Mouse (Mus musculus) granulocyte monocyte progenitor cell, adult 5-6 weeks (primary cell): ENCODE results near the gene Atg9a. TPM values are rescaled to one million over a fixed set of nuclear protein-coding genes. Genes with fewer than 3 reads are reported as not detected.

ENCODE experiments used
- ATAC-seq: replicated peaks from 2 replicates; pipeline ENCODE4 v1.8.0; 2016; ENCODE audit warnings: mild to moderate bottlenecking, moderate TSS enrichment, inconsistent platforms; ENCODE audit not compliant: poor library complexity, severe bottlenecking
- total RNA-seq, 2 experiments: library from RNA; stranded (forward) in 1 of 2; stranded (reverse) in 1 of 2; fragments of 200-712, 200-1000 nt in 1 of 2; fragments of >200 nt in 1 of 2; fragmentation: Nextera tagmentation in 1 of 2; gene quantifications; 2 replicates each; pipeline ENCODE4 v1.2.3; 2014 to 2017

Gene Atg9a
- total RNA-seq, 2 experiments from 2014 or later = 13.4 to 21.5 TPM

DNA sequence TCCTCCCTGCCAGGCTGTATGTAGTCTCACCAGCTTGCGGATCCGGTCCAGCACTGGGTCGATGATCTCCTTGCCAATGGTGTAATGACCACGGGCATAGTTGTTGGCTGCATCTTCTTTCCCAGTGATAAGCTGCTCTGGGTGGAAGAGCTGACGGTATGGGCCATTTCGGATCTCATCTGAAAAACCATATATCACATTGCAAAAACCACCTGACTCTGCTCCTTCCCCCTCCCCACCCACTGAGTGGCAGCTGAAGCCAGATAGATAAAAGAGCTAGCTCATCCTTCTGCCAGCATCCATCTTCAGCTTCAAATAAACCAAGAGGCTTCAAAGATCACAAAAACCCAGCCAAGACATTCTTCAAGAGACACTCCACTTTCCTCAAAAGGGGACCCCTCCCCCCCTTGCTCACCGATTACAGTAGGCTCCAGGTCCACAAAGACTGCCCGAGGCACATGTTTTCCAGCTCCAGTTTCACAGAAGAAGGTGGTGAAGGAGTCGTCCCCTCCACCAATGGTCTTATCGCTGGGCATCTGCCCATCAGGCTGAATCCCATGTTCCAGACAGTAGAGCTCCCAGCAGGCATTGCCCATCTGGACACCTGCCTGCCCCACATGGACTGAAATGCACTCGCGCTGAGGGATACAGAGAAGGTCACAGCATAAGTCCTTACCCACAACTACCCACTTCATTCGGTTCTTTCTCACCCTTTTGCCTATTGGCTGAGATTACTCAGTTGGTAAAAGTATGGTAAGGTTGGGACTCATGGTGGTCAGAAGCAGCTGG, 25.0 kb upstream of the Atg9a start:
- no peak for ATAC-seq

DNA sequence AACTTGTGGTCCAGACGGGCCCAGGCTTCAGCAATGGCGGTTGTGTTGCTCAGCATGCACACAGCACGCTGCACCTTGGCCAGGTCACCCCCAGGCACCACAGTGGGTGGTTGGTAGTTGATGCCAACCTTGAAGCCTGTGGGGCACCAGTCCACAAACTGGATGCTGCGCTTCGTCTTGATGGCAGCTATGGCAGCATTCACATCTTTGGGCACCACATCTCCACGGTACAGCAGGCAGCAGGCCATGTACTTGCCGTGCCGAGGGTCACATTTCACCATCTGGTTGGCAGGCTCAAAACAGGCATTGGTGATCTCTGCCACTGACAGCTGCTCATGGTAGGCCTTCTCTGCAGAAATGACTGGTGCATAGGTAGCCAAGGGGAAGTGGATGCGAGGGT, 23.8 kb upstream of the Atg9a start:
- no peak for ATAC-seq

DNA sequence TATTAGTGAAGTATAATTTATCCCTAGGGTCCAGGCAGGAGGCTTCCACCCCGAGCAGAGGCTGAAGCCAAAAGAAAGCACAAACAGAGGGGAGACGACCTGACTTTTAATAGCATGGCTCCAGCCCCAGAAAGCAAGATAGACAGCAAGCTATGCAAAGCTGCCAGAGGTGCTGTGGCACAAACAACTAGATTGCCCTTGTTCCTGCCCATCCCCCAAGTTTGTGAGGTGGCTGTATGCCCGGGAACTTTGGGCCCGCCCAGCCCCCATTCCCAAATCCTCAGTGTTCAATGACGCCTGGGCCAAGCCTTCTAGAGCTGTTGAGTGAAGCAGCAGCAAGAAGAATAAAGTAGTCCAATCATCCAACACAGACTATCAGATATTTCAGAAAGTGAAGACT, 22.9 kb upstream of the Atg9a start:
- no peak for ATAC-seq

DNA sequence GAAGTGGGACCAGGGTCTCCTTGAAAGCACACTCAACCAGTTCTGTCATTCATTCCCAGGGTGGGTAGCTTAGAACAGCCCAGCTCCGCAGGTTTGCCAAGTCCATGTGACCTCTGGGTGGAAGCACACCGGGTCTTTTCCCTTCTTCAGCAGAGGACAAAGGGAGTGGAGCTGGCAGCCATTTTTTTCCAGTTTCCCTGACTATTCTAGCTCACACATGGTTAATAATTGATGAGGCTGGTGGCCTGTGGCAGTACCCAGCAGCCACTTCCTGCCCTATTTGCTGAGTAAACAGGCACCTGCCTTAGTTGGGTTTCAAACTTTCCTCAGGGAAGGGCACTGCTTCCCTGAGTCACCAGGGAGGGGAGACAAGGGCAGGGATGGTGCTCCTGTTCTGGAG, 22.4 kb upstream of the Atg9a start:
- no peak for ATAC-seq

DNA sequence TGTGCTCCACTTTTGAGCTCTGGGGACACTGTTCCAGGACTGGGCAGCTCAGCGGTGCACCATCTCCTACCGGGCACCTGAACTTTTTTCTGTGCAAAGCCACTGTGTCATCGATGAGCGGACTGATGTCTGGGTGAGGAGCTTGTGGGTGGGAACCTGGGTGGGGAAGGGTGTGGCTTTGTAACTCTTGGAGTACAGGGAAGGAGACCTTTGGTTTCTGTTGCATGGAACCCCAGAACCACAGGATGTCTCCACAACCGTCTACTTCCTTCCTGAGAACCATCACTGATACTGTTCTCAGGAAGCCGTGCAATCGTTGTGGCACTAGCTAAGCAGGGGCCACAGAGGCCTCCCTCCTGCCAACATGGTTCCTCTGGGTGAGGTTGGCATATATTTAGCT, 21.1 kb upstream of the Atg9a start:
- ATAC-seq = peak; percentile 57

DNA sequence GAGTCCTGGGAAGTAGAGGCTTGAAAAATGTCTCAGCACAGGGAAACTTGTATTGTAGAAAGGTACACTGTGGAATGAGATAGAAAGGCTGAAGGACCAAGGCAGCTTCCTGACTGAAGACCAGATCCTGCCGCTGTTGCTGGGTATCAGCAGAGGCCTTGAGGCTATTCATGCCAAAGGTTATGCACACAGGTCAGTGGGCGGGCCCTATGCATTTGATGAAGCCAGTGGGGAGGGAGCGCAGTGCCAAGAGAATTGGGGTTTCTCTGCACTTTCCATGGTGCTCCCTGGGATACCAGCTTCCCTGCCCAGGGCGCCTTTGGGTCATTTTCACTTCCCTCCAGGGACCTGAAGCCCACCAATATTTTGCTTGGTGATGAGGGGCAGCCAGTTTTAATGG, 20.5 kb upstream of the Atg9a start:
- no peak for ATAC-seq

DNA sequence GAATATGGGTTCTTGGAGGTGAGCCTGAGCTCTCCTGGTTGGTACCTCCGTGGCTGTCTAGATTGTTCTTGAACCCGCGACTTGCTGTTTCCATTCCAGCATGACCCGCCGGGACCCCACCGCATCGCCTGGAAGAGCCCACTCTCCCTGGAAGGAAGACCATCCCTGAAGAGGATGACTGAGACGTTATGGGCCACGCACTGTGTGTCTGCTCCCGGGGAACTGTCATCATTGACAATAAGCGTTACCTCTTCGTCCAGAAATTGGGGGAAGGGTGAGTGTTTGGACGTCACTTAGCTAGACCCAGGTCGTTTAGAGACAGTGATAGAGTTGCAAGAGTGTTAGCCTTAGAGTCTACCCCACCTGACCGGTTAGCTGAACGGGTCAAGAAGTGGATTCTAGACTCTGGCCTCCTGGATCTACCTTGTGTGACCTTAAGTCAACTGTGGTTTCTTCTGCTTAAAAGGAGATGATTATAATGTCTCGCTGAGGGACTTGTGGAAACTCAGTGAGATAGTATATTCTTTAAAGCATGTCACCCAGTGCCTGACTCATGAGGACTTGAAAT, 19.2 kb upstream of the Atg9a start:
- no peak for ATAC-seq

DNA sequence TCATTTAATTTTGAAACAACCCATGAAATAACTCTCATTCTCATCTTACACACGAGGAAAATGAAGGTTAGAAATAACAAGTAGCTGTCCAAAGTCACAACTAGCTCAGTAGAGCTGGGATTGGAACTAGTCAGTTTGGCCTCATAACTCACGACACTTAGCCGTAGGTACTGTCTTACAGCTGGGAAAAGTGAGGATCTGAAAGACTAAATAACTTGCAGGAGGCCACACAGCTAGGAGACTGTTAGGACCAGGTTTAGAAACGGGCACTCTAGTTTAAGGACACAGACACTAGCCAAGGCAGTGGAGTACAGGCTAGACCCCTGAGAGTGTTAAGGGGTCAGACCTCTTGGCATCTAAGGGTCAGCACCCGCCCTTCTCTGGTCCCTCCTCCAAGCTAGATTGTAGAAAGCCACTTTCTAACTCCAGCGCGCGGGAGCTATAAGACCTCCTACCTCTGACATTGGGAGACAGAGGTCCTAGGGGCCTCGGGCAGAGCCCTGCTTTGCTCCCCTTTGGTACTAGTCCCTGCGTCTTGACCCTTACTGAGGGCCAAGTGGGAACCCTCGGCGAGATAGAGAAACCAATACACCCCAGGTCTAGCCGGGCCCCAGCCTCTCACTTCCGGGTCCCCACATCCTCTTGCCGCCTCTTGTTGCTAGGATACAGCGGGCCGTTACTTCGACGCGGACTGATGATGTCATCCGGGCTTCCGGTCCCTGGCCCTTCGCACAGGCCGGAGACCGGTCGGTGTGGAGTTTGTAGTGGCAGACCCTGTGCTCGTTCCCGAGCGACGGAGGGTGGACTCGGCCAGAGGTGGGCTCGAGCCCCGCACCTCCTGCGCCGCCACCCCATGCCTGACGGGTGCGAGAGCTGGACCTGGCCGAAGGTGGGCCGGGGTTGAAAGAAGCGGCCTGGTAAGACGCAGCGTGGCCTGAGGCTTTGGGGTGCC, 18.4 kb upstream of the Atg9a start, which contains the start of the genes Glb1l and Stk16:
Gene Glb1l (minus strand): TSS at position 678 of the 952 bp plus-strand sequence.
Gene Stk16 (plus strand): TSS at position 703 of the 952 bp plus-strand sequence.
- ATAC-seq = peak; percentile 65

DNA sequence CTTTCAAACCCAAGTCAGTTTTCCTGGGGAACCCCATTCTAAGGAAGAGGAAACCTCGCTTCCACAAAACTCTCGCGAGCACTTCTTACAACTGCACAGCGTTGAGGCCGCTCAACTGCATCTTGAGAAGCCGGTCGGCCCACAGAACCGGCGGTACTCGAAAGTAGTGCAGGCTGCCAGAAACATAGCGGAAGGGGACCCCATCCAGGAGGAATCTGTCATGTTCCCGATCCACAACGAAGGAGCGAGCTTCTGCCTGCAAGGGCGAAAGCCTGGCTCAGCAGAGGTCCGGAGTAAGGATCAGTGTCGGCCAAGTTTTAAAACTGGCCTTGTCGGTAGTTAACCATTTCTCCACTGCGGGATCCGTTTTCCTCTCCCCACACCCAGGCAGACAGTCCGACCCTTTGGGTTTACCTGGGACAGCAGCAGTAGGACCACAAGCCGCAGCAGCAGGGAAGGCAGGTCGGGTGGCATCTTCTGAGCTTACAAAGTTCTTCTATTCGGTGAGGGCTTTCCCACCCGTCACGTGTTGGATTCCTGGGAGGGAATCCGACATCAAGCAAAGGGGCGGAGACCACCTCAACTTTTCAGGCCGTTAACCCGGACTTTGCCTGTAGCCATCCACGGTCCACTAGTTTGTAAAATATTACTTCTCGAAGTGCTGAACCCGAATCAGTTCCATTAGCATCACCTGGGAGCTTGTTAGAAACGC, 17.1 kb upstream of the Atg9a start:
- peak; percentile 18 for ATAC-seq

DNA sequence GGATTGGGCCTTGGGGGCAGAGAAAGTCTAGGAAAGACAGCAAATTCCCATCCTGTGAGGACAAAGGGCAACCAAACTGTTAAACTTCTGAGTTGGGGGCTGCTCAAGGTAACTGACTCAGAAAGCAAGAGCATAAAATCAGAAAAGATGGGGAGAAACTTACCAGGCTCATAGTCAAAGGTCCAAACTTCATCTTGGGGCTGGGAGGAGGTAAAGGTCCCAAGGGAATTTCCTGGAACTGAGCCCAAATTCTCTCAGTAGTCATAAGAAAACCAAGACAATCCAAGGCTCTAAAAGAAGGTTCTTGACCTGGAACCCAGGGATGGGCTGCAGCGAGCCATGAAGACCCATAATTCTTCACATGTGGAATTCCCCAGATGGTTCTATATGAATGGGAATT, 9.2 kb upstream of the Atg9a start:
- ATAC-seq = no peak

DNA sequence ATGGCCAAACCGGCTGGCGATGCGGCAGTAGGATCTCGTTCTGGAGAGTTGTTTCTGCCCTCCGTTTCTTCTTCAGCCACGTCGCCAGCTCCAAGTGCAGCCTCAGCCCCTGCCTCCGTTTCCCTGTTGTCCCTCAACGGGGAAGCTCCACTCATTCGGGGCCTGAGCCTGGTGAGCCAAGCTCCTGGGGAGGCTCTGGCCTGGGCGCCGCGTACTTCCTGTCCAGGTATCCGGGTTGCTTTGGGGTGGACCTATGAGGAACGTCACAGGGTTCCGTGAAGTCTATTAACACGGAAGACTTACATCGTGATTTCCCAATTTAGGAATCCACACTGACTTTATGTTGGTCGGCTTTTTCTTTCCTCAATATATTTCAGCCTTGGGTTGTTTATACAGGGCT, 456 bp upstream of the Atg9a start:
- peak; percentile 62 for ATAC-seq

DNA sequence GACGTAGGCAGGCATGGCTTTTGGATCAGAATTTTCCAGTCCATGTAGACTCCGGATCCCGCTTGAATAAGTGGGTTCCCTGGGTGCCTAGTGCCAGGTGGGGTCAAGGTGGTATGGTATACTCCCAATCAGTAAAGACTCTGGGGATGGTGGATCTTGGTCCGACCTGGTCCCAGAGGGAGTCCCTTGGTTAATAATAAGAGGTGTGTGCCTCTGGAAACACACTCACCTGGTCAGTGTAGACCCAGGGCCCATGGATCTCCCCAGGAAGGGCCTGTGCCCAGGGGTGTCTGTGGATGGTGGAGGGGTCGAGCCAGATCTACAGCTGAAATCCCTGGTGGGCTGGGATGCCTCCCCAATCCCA, 756 bp downstream of the Atg9a start:
- no peak for ATAC-seq

DNA sequence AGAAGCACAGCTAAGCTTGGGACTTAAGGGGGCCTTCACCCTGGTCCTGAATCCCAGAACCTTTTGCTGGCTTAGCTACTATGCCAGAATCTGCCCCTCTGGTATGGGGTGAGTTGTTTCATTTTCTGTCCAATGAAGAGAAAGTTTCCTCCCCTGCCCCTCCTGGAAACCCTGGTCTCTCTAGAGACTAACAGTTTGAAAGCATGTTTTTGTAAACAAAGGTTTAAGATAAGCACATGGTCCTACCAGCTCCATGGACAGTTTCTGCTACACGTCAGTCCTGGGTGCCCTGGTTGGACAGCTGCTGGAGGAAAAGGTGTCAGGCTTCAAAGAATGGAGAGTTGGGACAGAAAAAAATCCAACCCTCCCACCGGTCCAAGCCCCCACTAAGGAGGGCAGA, 1.4 kb downstream of the Atg9a start:
- no peak for ATAC-seq

DNA sequence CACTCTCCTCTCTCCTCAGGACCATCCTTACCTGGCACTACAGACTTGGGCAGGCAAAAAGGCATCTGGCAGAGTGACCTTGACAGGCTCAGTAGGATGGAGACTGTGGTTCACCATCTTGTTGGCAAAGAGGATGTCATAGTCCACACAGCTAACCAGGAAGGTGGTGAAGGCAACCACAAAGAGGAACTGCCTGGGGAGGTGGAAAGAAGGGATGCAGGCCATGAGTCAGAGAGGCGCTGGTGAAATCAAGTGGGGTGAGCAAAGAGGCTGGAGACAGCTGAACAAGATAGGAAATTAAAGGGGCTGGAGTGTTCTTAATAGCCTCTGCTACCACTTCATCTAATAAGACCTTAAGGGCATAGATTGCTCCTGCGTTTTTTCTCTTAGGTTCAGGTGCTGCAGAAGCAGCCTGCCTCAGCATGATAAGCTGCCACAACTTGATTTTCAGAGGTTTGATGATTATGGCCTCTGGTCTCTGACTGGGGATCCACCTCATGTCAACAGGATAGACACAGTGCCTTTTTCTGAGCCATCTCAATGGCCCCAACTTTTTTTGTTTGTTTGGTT, 4.0 kb downstream of the Atg9a start:
- ATAC-seq = peak; percentile 74

DNA sequence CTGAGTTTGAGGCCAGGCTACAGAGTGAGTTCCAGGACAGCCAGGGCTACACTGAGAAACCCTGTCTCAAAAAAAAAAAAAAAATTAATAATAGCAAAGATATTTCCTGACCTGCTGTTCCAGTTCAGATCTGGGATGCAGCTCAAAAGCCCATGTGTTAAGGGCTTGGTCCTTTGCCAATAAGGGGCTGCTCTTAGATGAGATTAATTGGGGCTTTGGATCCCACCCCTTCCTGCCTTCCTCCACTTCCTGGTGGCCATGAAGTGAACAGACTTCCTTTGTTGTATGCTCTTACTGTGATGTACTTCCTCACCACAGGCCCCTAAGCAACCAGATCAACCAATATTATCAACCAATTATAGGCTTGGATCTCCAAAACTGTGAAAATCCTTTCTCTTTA, 4.9 kb downstream of the Atg9a start:
- ATAC-seq = no peak

DNA sequence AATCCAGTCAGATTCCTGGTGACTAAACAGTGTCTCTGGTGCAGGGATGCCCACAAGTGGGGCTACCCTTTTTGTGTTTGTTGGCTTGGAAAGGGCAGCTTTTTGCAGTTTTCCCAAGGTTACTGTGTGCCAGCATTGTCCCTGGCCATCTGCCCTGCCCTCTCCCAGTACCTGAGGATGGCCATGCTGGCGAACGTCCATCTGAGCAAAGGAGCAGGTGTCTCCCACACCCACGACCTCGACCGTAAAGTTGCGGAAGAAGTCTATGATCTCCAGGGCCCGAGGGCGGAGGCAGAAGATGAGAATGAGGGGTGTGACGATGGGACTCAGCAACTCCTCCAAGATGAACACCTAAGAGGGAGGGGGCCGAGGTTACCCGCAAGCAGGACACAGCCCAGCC, 6.5 kb downstream of the Atg9a start:
- no peak for ATAC-seq

DNA sequence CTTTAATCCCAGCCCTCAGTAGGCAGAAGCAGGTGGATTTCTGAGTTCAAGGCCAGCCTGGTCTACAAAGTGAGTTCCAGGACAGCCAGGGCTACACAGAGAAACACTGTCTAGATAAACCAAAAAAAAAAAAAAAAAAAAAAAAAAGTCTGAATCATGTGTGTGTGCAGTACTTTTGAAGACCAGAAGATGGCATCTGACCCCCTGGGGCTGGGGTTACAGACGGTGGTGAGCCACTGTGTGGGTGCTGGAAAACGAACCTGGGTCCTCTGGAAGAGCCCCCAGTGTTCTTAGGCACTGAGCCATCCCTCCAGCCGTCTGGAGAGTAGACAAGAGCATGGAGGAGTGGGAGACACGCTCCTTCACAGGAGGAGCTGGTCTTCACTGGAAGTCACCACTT, 9.8 kb downstream of the Atg9a start:
- no peak for ATAC-seq

DNA sequence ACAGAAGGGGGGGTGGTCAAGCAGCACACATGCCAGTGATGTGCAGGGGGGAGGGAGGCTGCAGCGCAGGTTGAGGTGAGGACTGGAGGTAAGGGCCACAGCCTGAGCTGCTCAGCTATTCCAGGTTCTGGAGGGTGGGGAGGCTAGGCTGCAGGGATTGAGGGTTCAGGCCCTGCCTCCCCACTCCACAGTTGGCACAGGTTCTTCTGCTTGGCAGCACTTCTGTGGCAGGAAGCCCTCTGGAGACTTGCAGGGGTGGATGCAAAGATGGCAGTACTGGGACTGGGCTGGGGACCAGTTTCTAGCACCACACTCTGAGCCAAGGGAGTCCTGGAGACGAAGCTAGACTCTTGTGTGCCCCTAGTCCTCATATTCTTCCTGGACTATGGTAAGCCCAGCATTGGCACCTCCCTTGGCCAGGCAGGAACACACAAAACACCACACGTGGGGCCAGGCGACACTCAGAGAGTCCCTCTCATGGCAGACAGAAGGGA, 10.6 kb downstream of the Atg9a start:
- no peak for ATAC-seq

DNA sequence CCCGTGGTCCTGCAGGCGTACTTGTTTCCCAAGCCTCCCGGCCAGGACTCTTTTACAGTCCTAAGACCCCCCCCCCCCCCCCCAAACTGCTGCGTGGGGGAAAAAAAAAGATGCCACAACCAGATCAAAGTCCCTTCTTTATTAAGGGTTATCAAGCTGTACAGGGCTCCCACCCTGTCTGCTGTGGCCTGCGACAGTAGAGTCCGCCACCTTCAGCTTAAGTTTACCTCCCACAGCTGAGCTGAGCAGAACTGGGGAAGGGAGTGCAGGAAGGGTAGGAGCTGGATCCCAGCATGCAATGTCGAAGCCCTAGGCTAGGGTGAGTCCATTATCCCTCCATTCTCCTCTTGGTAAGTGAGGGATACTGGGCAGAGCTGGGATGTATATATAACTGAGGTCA, 11.3 kb downstream of the Atg9a start:
- ATAC-seq = no peak

DNA sequence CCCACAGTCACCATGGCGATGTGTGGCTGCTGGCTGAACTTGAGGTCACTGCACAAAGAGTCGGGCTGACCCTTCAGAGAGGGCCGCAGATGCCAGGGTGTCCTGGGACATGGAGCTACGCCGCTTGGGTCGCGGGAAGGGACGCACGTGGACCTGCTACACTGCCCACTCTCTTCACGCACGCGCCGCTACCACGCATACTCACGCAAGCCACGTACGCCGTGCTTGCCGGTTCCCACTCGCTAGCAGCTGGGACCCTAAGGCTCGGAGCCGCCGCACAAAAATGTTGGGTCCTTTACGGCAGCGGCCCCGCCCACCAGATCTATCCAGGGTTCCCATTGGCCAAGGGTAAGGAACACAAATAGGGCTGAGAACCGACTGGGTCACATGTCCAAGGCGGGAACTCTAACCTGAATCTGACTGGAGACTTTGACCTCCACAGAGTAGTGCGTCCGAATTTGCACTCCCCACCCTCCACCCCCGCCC, 11.8 kb downstream of the Atg9a start, which contains the start of gene Abcb6:
Gene Abcb6 (minus strand): TSS at position 288 of the 486 bp plus-strand sequence.
- peak; percentile 90 for ATAC-seq
